Mouse (Mus musculus) testis, postnatal 10 days (tissue): ENCODE data around the gene Actr1a.

Experiments
- DNase-seq: peaks from one replicate; pipeline ENCODE4 v3.0.0; 2021; ENCODE audit warnings: low spot score

Actr1a gene

GRCm38 (mm10) chr19:46327531-46328064 is 68.0 kb downstream of the Actr1a start:
- no peak for DNase-seq
